Mouse (Mus musculus): ENCODE measurements around the gene Zfand2a. TPM values are rescaled to one million over a fixed set of nuclear protein-coding genes. Genes with fewer than 3 reads are reported as not detected.

The Zfand2a gene
- polyA plus RNA-seq, 1 experiment from 2014 or later, result 6.7 TPM

- H3K9me3 ChIP-seq (ENCODE audit: control insufficient read depth), result no peaks in the 10 kb centered on the region
- H3K27me3 ChIP-seq (replicated peaks; ENCODE audit: control insufficient read depth, insufficient read depth, low read length), result no peaks in the 10 kb centered on the region
- H3K4me1 ChIP-seq (replicated peaks; ENCODE audit: control insufficient read depth, insufficient read depth, low read length), result no peaks in the 10 kb centered on the region
- no peaks in the 10 kb centered on the region for H3K36me3 ChIP-seq (ENCODE audit: control insufficient read depth, insufficient read depth)
- H3K9ac ChIP-seq (ENCODE audit: low read depth, low read length), result no peak within 1 kb of the TSS
- H3K4me2 ChIP-seq (replicated peaks; ENCODE audit: low read depth), result peak within 1 kb of the TSS; percentile 27; the same call in 1 of the 2 replicates
- WGBS, result 51% methylated on average over 21 of the region's 21 CpGs
- TF ChIP-seq CTCF (IDR thresholded peaks at IDR 0.05; ENCODE audit: low read depth), result no peak
- H3K27ac ChIP-seq (ENCODE audit: low read depth, low read length), result no peak within 1 kb of the TSS
- H3K4me3 ChIP-seq (ENCODE audit: low read depth, low read length), result no peak within 1 kb of the TSS
- ATAC-seq, result no peak
Measured at GRCm38 (mm10) chr5:139423026-139423865, 61.1 kb downstream of the Zfand2a start, which contains the start of gene Gper1. Gene Gper1 (plus strand): TSS chr5:139423151.

Other genes starting within 250 kb of the Zfand2a start
- 127 and 129 TPM in 2 replicates for gene Get4, start 232.2 kb downstream of the Zfand2a start, polyA plus RNA-seq (2015; fragmentation: Nextera tagmentation; extraction: Ambion mirVana)
- gene Adap1, start 158.9 kb downstream of the Zfand2a start, polyA plus RNA-seq (2015; fragmentation: Nextera tagmentation; extraction: Ambion mirVana), result 33.4 and 33.8 TPM in 2 replicates
- 181 and 184 TPM in 2 replicates for gene Cox19, start 133.1 kb downstream of the Zfand2a start, polyA plus RNA-seq (2015; fragmentation: Nextera tagmentation; extraction: Ambion mirVana)
- 15.8 and 18.1 TPM in 2 replicates for gene Cyp2w1, start 131.9 kb downstream of the Zfand2a start, polyA plus RNA-seq (2015; fragmentation: Nextera tagmentation; extraction: Ambion mirVana)
- 2.5 and 2.6 TPM in 2 replicates for gene Gpr146, start 106.9 kb downstream of the Zfand2a start, polyA plus RNA-seq (2015; fragmentation: Nextera tagmentation; extraction: Ambion mirVana)
- gene C130050O18Rik, start 79.3 kb downstream of the Zfand2a start, polyA plus RNA-seq (2015; fragmentation: Nextera tagmentation; extraction: Ambion mirVana), result 0.76 and 1.4 TPM in 2 replicates
- 1.1 and 1.3 TPM in 2 replicates for gene Gper1, start 61.4 kb downstream of the Zfand2a start, polyA plus RNA-seq (2015; fragmentation: Nextera tagmentation; extraction: Ambion mirVana)
- gene 3110082I17Rik, start 24.0 kb downstream of the Zfand2a start, polyA plus RNA-seq (2015; fragmentation: Nextera tagmentation; extraction: Ambion mirVana), result 8.3 and 8.5 TPM in 2 replicates
- gene Uncx, start 58.9 kb upstream of the Zfand2a start, polyA plus RNA-seq (2015; fragmentation: Nextera tagmentation; extraction: Ambion mirVana), result not detected in 2 replicates